Comparison of ENCODE assay signal across 15 mouse cellular contexts in genomic region chr1:88228121-88228520, GRCm38 (mm10). TPM values are rescaled to one million over a fixed set of nuclear protein-coding genes. Genes with fewer than 3 reads are reported as not detected.
DNase-seq lines count a peak whose midpoint lies in the region; ATAC-seq and TF ChIP-seq lines count a peak whose summit lies in the region.
"Had no signal": no experiment of that assay in that cellular context is flagged by ENCODE, and none has a peak within 500 bp of the region (broad histone marks: within the 10 kb centered on the region; RNA-seq: fewer than 3 reads in every experiment).

No protein-coding gene starts in this region.

- H3K4me1 ChIP-seq in G1E (ENCODE audit: insufficient read depth, low read depth, low read length), result no peaks in the 10 kb centered on the region
- H3K4me1 ChIP-seq: embryonic facial prominence, embryonic 12.5 days; hindbrain, embryonic 13.5 days; liver, embryonic 15.5 days had no signal

- DNase-seq in gastrocnemius, adult 8-10 months (ENCODE audit: low spot score in 2 of 2), result peak; percentile 15 to 16
- DNase-seq in gastrocnemius, adult 18-20 months (ENCODE audit: low spot score), result no peak
- DNase-seq in lung, postnatal 10 days, result peak; percentile 3
- DNase-seq in lung, postnatal 36 days, result no peak
- no peak for DNase-seq in G1E (ENCODE audit: low spot score)
- DNase-seq in heart, postnatal 25 days (ENCODE audit: low spot score), result peak; percentile 16
- DNase-seq in left cerebral cortex, postnatal 25 days (ENCODE audit: low spot score in 2 of 2), result no peak
- no peak for DNase-seq in cerebellum, postnatal 14 days
- DNase-seq: adrenal gland, postnatal 36 days had no signal

- TF ChIP-seq CTCF in G1E (IDR thresholded peaks at IDR 0.05; ENCODE audit: low read depth, low read length), result peak; percentile 2; the same call in 1 of the 2 replicates

- no peak overlapping the region for H3K4me3 ChIP-seq in G1E (ENCODE audit: low read depth, low read length)
- H3K4me3 ChIP-seq: embryonic facial prominence, embryonic 12.5 days; hindbrain, embryonic 13.5 days; left cerebral cortex, adult 2 months; liver, embryonic 15.5 days; myocyte had no signal

- H3K27me3 ChIP-seq in G1E (ENCODE audit: insufficient read depth, low read length), result no peaks in the 10 kb centered on the region
- H3K27me3 ChIP-seq: embryonic facial prominence, embryonic 12.5 days; hindbrain, embryonic 13.5 days; liver, embryonic 15.5 days had no signal

- H3K9me3 ChIP-seq in G1E (replicated peaks), result no peaks in the 10 kb centered on the region

- no peak for ATAC-seq in G1E (ENCODE audit: extremely low read depth, insufficient number of reproducible peaks, low FRiP score, poor library complexity, severe bottlenecking)

- intact Hi-C loops in heart, postnatal 25 days (cut with DNase I), result no loop called here
- intact Hi-C loops in left cerebral cortex, postnatal 25 days (cut with DNase I), result no loop called here

- no peaks in the 10 kb centered on the region for H3K36me3 ChIP-seq in G1E (replicated peaks)
- H3K36me3 ChIP-seq: embryonic facial prominence, embryonic 12.5 days; hindbrain, embryonic 13.5 days; liver, embryonic 15.5 days had no signal

RNA-seq across cellular contexts. Expression of gene Mroh2a, which starts 1.3 kb away (rescaled TPM):
- total RNA-seq in gastrocnemius, adult 8-10 months (2022), result not detected
- not detected for total RNA-seq in gastrocnemius, adult 18-20 months (2021)
- not detected in 2 replicates for total RNA-seq in G1E (2014; fragmentation: Nextera tagmentation)
- 0.23 and 0.49 TPM in 2 replicates for total RNA-seq in G1E (2017)
- polyA plus RNA-seq in G1E (2012), result not detected in 2 replicates
- total RNA-seq in heart, postnatal 25 days (2021), result under 1 TPM; 0.28 to 0.42 TPM
- total RNA-seq in left cerebral cortex, postnatal 25 days (2021), result under 1 TPM in 1 of 2 experiments, not detected in 1; 0.07 TPM

RNA-seq across cellular contexts. Expression of gene Ugt1a1, which starts 16.4 kb away (rescaled TPM):
- total RNA-seq in gastrocnemius, adult 8-10 months (2022), result under 1 TPM in 2 of 4 experiments, not detected in 2; 0.12 to 0.46 TPM
- total RNA-seq in gastrocnemius, adult 18-20 months (2021), result under 1 TPM in 1 of 2 experiments, not detected in 1; 0.09 TPM
- total RNA-seq in G1E (2014; fragmentation: Nextera tagmentation), result not detected in 2 replicates
- 0.06 and 0.22 TPM in 2 replicates for total RNA-seq in G1E (2017)
- not detected in 2 replicates for polyA plus RNA-seq in G1E (2012)
- not detected for total RNA-seq in heart, postnatal 25 days (2021)
- total RNA-seq in left cerebral cortex, postnatal 25 days (2021), result not detected
- polyA plus RNA-seq: C2C12; embryonic facial prominence, embryonic 12.5 days; hindbrain, embryonic 13.5 days; myocyte had no signal

RNA-seq across cellular contexts. Expression of gene Dnajb3, which starts 22.5 kb away (rescaled TPM):
- not detected for total RNA-seq in gastrocnemius, adult 8-10 months (2022)
- not detected for total RNA-seq in gastrocnemius, adult 18-20 months (2021)
- not detected in 2 replicates for total RNA-seq in G1E (2014; fragmentation: Nextera tagmentation)
- total RNA-seq in G1E (2017), result 0.16 TPM in 1 of 2 replicates, not detected in the other
- polyA plus RNA-seq in G1E (2012), result not detected in 2 replicates
- under 1 TPM; 0.42 TPM for total RNA-seq in heart, postnatal 25 days (2021)
- total RNA-seq in left cerebral cortex, postnatal 25 days (2021), result 1 to 10 TPM; 2.6 to 3.2 TPM
- polyA plus RNA-seq: C2C12, myocyte had no signal

RNA-seq across cellular contexts. Expression of gene Ugt1a2, which starts 27.7 kb away (rescaled TPM):
- total RNA-seq in gastrocnemius, adult 8-10 months (2022), result under 1 TPM in 1 of 4 experiments, not detected in 3; 0.16 TPM
- under 1 TPM in 1 of 2 experiments, not detected in 1; 0.09 TPM for total RNA-seq in gastrocnemius, adult 18-20 months (2021)
- not detected in 2 replicates for total RNA-seq in G1E (2014; fragmentation: Nextera tagmentation)
- total RNA-seq in G1E (2017), result 0.05 TPM in 1 of 2 replicates, not detected in the other
- not detected in 2 replicates for polyA plus RNA-seq in G1E (2012)
- total RNA-seq in heart, postnatal 25 days (2021), result not detected
- not detected for total RNA-seq in left cerebral cortex, postnatal 25 days (2021)
- total RNA-seq: left cerebral cortex, adult 2 months had no signal
- polyA plus RNA-seq: C2C12; embryonic facial prominence, embryonic 12.5 days; hindbrain, embryonic 13.5 days had no signal

RNA-seq across cellular contexts. Expression of gene Hjurp, which starts 49.3 kb away (rescaled TPM):
- 1 to 10 TPM; 4.4 to 6.3 (median 4.7) TPM for total RNA-seq in gastrocnemius, adult 8-10 months (2022)
- total RNA-seq in gastrocnemius, adult 18-20 months (2021), result 1 to 10 TPM; 5.4 to 5.8 TPM
- total RNA-seq in G1E (2014; fragmentation: Nextera tagmentation), result 230 and 327 TPM in 2 replicates
- 187 and 221 TPM in 2 replicates for total RNA-seq in G1E (2017)
- 42.0 and 52.9 TPM in 2 replicates for polyA plus RNA-seq in G1E (2012)
- 10 to 100 TPM; 14.5 to 14.6 TPM for total RNA-seq in heart, postnatal 25 days (2021)
- 10 to 100 TPM; 32.8 to 37.1 TPM for total RNA-seq in left cerebral cortex, postnatal 25 days (2021)

Comparison
In these comparisons a context has a peak if more than half of its experiments do, and no peak if none do; other contexts are left out.
1. DNase-seq: peak in gastrocnemius, adult 8-10 months (2 of 2), lung, postnatal 10 days (single experiment) and heart, postnatal 25 days (single experiment); none in gastrocnemius, adult 18-20 months (single experiment), lung, postnatal 36 days (single experiment), G1E (single experiment), left cerebral cortex, postnatal 25 days (0 of 2) and cerebellum, postnatal 14 days (0 of 2).